Mouse (Mus musculus) cortical plate, adult 2 months (tissue): Measurements from ENCODE around the gene Rarres1.

Experiments
- CTCF ChIP-seq: fragments of 200-500 bp; IDR thresholded peaks from 2 replicates; pipeline ENCODE4 v1.5.1; 2011; ENCODE audit warnings: mild to moderate bottlenecking, control low read depth, low read length; ENCODE audit not compliant: insufficient read depth; ENCODE audit errors: extremely low read depth
- POLR2A ChIP-seq: fragments of 200-500 bp; IDR thresholded peaks from 2 replicates; pipeline ENCODE4 v1.6.1; 2011; ENCODE audit warnings: mild to moderate bottlenecking, low read length, control low read depth; ENCODE audit not compliant: insufficient read depth; ENCODE audit errors: extremely low read depth

DNA sequence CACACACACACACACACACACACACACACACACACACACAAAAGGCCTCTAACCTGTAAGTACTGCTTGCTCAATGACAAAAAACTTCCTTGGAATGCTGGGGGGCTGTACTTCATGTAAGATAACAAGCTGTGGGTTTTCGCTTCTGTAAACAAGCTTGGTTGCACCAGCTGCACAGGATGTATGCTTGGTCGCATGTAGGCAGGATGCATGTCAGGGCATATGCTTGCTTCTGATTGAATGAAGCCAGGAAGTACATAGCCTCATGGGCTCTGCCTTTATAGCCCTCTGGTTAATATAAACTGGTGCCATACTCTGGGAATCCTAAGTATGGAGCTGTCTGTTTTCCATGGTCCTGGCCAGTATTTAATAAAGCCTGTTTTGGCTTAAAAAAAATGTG, 17.3 kb downstream of the Rarres1 start:
- TF ChIP-seq CTCF (no peak), POLR2A (no peak)
